Mouse (Mus musculus) heart, embryonic 16.5 days (tissue): ENCODE data around the gene Mpp5. TPM values are rescaled to one million over a fixed set of nuclear protein-coding genes. Genes with fewer than 3 reads are reported as not detected.

Source experiments
- ATAC-seq: fragments of 200-750 bp; cut with Nextera tagmentation; replicated peaks from 2 replicates; pipeline ENCODE4 v1.8.0; 2017; ENCODE audit warnings: moderate number of reproducible peaks; ENCODE audit not compliant: insufficient read depth, low FRiP score; ENCODE audit errors: extremely low read depth
- H3K27ac ChIP-seq: fragments of 300-500 bp; sonication (generic); 2 replicates; pipeline ENCODE4 v1.5.1; 2014; ENCODE audit warnings: mild to moderate bottlenecking, low read length, control low read depth, moderate library complexity
- H3K27me3 ChIP-seq: fragments of 300-500 bp; sonication (generic); 2 replicates; pipeline ENCODE4 v1.6.1; 2014; ENCODE audit warnings: low read length, mixed read lengths; ENCODE audit not compliant: control insufficient read depth, insufficient read depth
- H3K36me3 ChIP-seq: fragments of 300-500 bp; sonication (generic); 2 replicates; pipeline ENCODE4 v1.6.1; 2014; ENCODE audit not compliant: control insufficient read depth, insufficient read depth
- H3K4me1 ChIP-seq: fragments of 300-500 bp; sonication (generic); 2 replicates; pipeline ENCODE4 v1.6.1; 2014; ENCODE audit warnings: low read length, mixed read lengths; ENCODE audit not compliant: control insufficient read depth, insufficient read depth
- H3K4me2 ChIP-seq: fragments of 300-500 bp; sonication (generic); 2 replicates; pipeline ENCODE4 v1.6.1; 2014; ENCODE audit warnings: low read depth, mild to moderate bottlenecking, control low read depth, low read length
- H3K4me3 ChIP-seq: fragments of 300-500 bp; sonication (generic); 2 replicates; pipeline ENCODE4 v1.5.1; 2014; ENCODE audit warnings: mild to moderate bottlenecking, control low read depth, low read length
- H3K9ac ChIP-seq: fragments of 300-500 bp; sonication (generic); 2 replicates; pipeline ENCODE4 v1.6.1; 2014; ENCODE audit warnings: low read length, control low read depth
- H3K9me3 ChIP-seq: fragments of 300-500 bp; sonication (generic); replicated peaks from 2 replicates; pipeline ENCODE4 v1.6.1; 2016; ENCODE audit warnings: low read length; ENCODE audit not compliant: control insufficient read depth
- WGBS: fragments of 180-500 bp; shearing (Covaris S2); extraction: QIAGEN DNeasy Blood & Tissue Kit; methylation state at CpG from one replicate; pipeline ENCODE4 v1.1.7; 2014; 5-methylcytosine and 5-hydroxymethylcytosine counted together
- polyA plus RNA-seq: library from polyadenylated mRNA; unstranded; fragments of >200 nt; fragmentation: Nextera tagmentation; extraction: Ambion mirVana; gene quantifications from 2 replicates; pipeline ENCODE4 v1.2.1, GENCODE M21; 2015

Gene Mpp5
- polyA plus RNA-seq, 1 experiment from 2014 or later: 15.2 TPM

DNA sequence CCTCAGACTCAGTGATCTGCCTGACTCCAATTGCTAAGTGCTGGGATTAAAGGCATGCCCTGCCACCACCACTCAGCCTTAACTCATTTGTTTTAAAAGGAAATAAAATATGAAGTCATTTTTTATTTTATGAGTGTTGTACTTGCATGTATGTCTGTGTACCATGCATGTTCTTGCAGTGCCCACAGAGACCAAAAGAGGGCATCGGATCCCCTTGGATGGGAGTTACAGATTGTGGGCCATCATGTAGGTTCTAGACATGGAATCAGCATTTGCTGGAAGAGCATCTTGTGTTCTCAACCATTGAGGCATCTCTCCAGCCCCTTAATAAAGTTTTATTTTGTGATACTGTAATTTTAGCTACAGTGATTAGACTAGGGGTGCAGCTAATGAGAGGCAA is 116.7 kb downstream of the Mpp5 start:
- Histone ChIP-seq H3K27ac (no peak overlapping the region), H3K9ac (no peak overlapping the region), H3K4me2 (no peak overlapping the region), H3K27me3 (no peaks in the 10 kb centered on the region), H3K4me3 (no peak overlapping the region), H3K9me3 (no peaks in the 10 kb centered on the region), H3K4me1 (peaks cover 9% of the 10 kb centered on the region), H3K36me3 (peaks cover 20% of the 10 kb centered on the region)
- ATAC-seq: no peak
- 92% methylated on average over 1 of the region's 1 CpGs for WGBS

GRCm38 (mm10) chr12:78868115-78868514 is 119.4 kb downstream of the Mpp5 start:
- Histone ChIP-seq H3K36me3 (peaks cover 21% of the 10 kb centered on the region), H3K4me3 (no peak overlapping the region), H3K4me2 (no peak overlapping the region), H3K27ac (no peak overlapping the region), H3K27me3 (no peaks in the 10 kb centered on the region), H3K9ac (no peak overlapping the region), H3K4me1 (peaks cover 2% of the 10 kb centered on the region), H3K9me3 (no peaks in the 10 kb centered on the region)
- ATAC-seq: no peak
- 95% methylated on average over 1 of the region's 1 CpGs for WGBS

- Histone ChIP-seq H3K27me3 (no peaks in the 10 kb centered on the region), H3K9ac (no peak overlapping the region), H3K4me2 (no peak overlapping the region), H3K36me3 (peaks cover 31% of the 10 kb centered on the region), H3K4me1 (no peaks in the 10 kb centered on the region), H3K27ac (no peak overlapping the region), H3K9me3 (no peaks in the 10 kb centered on the region), H3K4me3 (no peak overlapping the region)
- 93% methylated on average over 3 of the region's 3 CpGs for WGBS
- ATAC-seq: no peak
Observed at GRCm38 (mm10) chr12:78874581-78874980, 125.9 kb downstream of the Mpp5 start.

DNA sequence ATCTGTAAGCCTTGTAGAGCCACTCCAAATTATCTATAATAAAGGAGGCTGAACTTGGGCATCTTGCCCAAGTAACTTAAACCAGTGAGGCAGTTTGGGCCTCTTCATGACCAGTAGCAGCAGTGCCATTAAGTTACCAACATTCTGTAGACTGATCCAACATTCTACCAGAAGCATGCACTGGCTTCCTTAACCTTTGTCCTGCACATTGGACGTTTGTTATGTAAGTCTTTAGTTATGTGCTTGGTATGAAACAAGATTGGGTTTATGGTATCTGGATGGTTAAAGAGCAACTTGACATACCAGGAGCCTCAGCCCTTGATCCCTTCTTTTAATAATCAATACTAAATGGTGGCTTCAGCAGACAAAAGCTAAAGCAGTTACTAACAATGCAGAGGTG is 141.4 kb downstream of the Mpp5 start:
- 56% methylated on average over 1 of the region's 1 CpGs for WGBS
- peaks cover 10% of the 10 kb centered on the region for H3K4me1 ChIP-seq

More for the DNA sequence above, 141.4 kb downstream of the Mpp5 start:
- H3K4me3 ChIP-seq: no peak overlapping the region
- H3K27me3 ChIP-seq: no peaks in the 10 kb centered on the region
- H3K9me3 ChIP-seq: no peaks in the 10 kb centered on the region
- H3K27ac ChIP-seq: no peak overlapping the region
- no peak overlapping the region for H3K4me2 ChIP-seq
- peaks cover 6% of the 10 kb centered on the region for H3K36me3 ChIP-seq
- H3K9ac ChIP-seq: no peak overlapping the region
- no peak for ATAC-seq

Other genes with a start within 250 kb of the Mpp5 start
- not detected in 2 replicates for gene Fam71d, start 57.4 kb upstream of the Mpp5 start, polyA plus RNA-seq
- 68.0 and 84.8 TPM in 2 replicates for gene Atp6v1d, start 112.7 kb downstream of the Mpp5 start, polyA plus RNA-seq
- gene Eif2s1, start 112.9 kb downstream of the Mpp5 start, polyA plus RNA-seq: 153 and 161 TPM in 2 replicates
- gene Plek2, start 158.1 kb downstream of the Mpp5 start, polyA plus RNA-seq: 2.3 and 2.4 TPM in 2 replicates